Mouse (Mus musculus): Measurements from ENCODE around the gene Birc5.

DNA sequence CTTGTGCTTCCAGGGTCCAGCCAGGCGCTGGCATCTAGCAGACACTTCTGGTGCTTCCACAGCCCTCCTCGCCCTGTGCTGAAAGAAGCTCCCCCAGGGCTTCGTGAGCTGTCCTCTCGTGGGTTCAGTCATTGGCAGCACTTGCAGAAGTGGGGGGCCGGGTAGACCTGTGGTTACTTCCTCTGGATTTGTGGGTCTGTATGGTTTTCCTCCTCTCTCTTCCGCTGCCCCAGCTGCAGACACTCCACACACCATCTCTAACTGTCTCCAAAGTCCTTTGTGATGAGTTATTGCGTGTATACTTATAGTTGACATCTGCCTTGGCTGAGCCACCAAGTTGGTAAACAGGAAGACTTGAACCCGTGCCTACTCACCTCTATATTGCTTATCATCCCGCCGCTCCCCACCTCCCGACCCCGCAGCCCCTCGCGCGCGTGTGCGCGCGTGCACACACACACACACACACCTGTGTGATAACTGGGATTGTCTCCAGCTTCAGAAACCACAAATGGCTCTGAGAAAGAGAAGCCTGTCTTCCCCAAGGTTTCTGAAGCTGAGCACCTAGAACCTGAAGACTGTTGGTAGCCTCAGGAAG lies 42.6 kb downstream of the Birc5 start:
- TF ChIP-seq GATA1 (IDR thresholded peaks at IDR 0.05; ENCODE audit: low read length) (no peak), TAL1 (IDR thresholded peaks at IDR 0.05; ENCODE audit: low read length) (no peak)
